Mouse (Mus musculus) myocyte (in vitro differentiated cells): ENCODE measurements around the gene Ttc19. TPM values are rescaled to one million over a fixed set of nuclear protein-coding genes. Genes with fewer than 3 reads are reported as not detected.

ENCODE experiments used
- H3K27me3 ChIP-seq: one replicate; pipeline ENCODE4 v1.6.1; 2011; ENCODE audit not compliant: control insufficient read depth, insufficient read depth, insufficient read length
- H3K36me3 ChIP-seq: one replicate; pipeline ENCODE4 v1.6.1; 2011; ENCODE audit not compliant: control insufficient read depth, insufficient read depth
- H3K4me2 ChIP-seq: one replicate; pipeline ENCODE4 v1.6.1; 2011; ENCODE audit warnings: low read depth, control low read depth
- H3K4me3 ChIP-seq: one replicate; pipeline ENCODE4 v1.5.1; 2011; ENCODE audit warnings: mild to moderate bottlenecking, control low read depth, moderate library complexity
- H3K79me2 ChIP-seq: one replicate; pipeline ENCODE4 v1.6.1; 2011; ENCODE audit not compliant: control insufficient read depth, insufficient read depth
- H3ac ChIP-seq: one replicate; pipeline ENCODE4 v1.6.1; 2011; ENCODE audit not compliant: control insufficient read depth, insufficient read length
- CEBPB ChIP-seq: IDR thresholded peaks from 2 replicates; pipeline ENCODE4 v1.6.1; 2011; ENCODE audit warnings: mild to moderate bottlenecking, moderate library complexity; ENCODE audit not compliant: poor library complexity, insufficient read depth, severe bottlenecking
- E2F4 ChIP-seq: IDR thresholded peaks from one replicate; pipeline ENCODE4 v1.6.1; 2011; ENCODE audit warnings: mild to moderate bottlenecking, control low read depth, moderate library complexity; ENCODE audit not compliant: insufficient read depth
- MAX ChIP-seq: IDR thresholded peaks from one replicate; pipeline ENCODE4 v1.6.1; 2011; ENCODE audit warnings: low read depth, mild to moderate bottlenecking, control low read depth
- MYOD1 ChIP-seq, 3 experiments: IDR thresholded peaks; one replicate each; pipeline ENCODE4 v1.6.1; 2011; ENCODE audit warnings: control low read depth in 2 of 3, low read depth in 2 of 3, mild to moderate bottlenecking in 2 of 3, moderate library complexity in 1 of 3; ENCODE audit not compliant: insufficient read length in 2 of 3, control insufficient read depth in 1 of 3
- MYOG ChIP-seq, 3 experiments: IDR thresholded peaks; one replicate each; pipeline ENCODE4 v1.6.1; 2011; ENCODE audit warnings: control low read depth in 2 of 3, low read depth in 2 of 3, mild to moderate bottlenecking in 2 of 3; ENCODE audit not compliant: insufficient read length in 2 of 3, control insufficient read depth in 1 of 3, insufficient read depth in 1 of 3
- POLR2A ChIP-seq: IDR thresholded peaks from one replicate; pipeline ENCODE4 v1.6.1; 2011; ENCODE audit warnings: low read depth, mild to moderate bottlenecking, control low read depth, moderate library complexity; ENCODE audit not compliant: insufficient read length
- POLR2AphosphoS2 ChIP-seq: IDR thresholded peaks from one replicate; pipeline ENCODE4 v1.6.1; 2011; ENCODE audit warnings: low read depth, control low read depth; ENCODE audit not compliant: insufficient read length
- REST ChIP-seq: IDR thresholded peaks from one replicate; pipeline ENCODE4 v1.6.1; 2011; ENCODE audit warnings: mild to moderate bottlenecking, control low read depth, moderate library complexity; ENCODE audit not compliant: insufficient read depth, insufficient read length
- SRF ChIP-seq: IDR thresholded peaks from one replicate; pipeline ENCODE4 v1.6.1; 2011; ENCODE audit warnings: low read depth; ENCODE audit not compliant: control insufficient read depth, insufficient read length
- TCF12 ChIP-seq: IDR thresholded peaks from one replicate; pipeline ENCODE4 v1.6.1; 2011; ENCODE audit warnings: mild to moderate bottlenecking, control low read depth; ENCODE audit not compliant: poor library complexity, insufficient read depth, severe bottlenecking
- TCF3 ChIP-seq: IDR thresholded peaks from one replicate; pipeline ENCODE4 v1.6.1; 2011; ENCODE audit warnings: low read depth, control low read depth; ENCODE audit not compliant: insufficient read length
- USF1 ChIP-seq: IDR thresholded peaks from one replicate; pipeline ENCODE4 v1.6.1; 2011; ENCODE audit warnings: low read depth, mild to moderate bottlenecking, control low read depth, moderate library complexity
- polyA plus RNA-seq: library from polyadenylated mRNA; unstranded; fragments of >200 nt; fragmentation: generic; extraction: Trizol; gene quantifications from one replicate; pipeline ENCODE4 v1.2.1, GENCODE M21; 2012; ENCODE audit warnings: missing spikeins

Gene Ttc19
- polyA plus RNA-seq, 1 experiment: 9.4 TPM

DNA sequence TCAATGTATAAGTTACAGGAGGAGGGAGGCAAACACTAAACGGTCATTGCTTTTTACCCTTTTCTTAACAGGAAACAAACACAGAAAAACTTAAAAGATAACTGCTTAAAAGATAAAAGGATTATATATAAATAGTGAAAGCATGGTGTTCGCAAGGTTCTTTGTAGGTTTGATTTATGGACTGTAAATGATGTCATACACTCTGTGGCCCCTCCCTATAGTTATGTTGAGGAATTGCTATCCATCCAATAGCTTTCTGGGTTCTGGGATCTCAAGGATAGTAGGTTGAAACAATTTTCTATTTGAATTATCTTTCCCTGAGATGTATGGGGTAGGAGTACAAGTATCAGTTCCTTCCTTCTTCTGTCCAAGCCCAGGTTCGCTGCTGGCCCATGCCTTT is 38.8 kb downstream of the Ttc19 start:
- no peaks in the 10 kb centered on the region for H3K79me2 ChIP-seq
- TF ChIP-seq TCF12: no peak
- no peak for TF ChIP-seq SRF
- no peak for TF ChIP-seq MYOG (IDR thresholded peaks at IDR 0.05; ENCODE audit: control insufficient read depth in 1 of 3, insufficient read depth in 1 of 3, insufficient read length in 2 of 3, low read depth in 2 of 3)
- TF ChIP-seq REST: no peak
- TF ChIP-seq MYOD1 (IDR thresholded peaks at IDR 0.05; ENCODE audit: control insufficient read depth in 1 of 3, insufficient read length in 2 of 3, low read depth in 2 of 3): no peak
- TF ChIP-seq POLR2AphosphoS2: no peak
- no peak for TF ChIP-seq CEBPB
- no peak for TF ChIP-seq POLR2A
- no peak for TF ChIP-seq TCF3
- no peak for TF ChIP-seq MAX
- no peak for TF ChIP-seq USF1
- TF ChIP-seq E2F4: no peak
- H3K4me2 ChIP-seq: no peak overlapping the region
- peaks cover 87% of the 10 kb centered on the region for H3K36me3 ChIP-seq
- no peaks in the 10 kb centered on the region for H3K27me3 ChIP-seq
- no peak overlapping the region for H3ac ChIP-seq
- H3K4me3 ChIP-seq: no peak overlapping the region

DNA sequence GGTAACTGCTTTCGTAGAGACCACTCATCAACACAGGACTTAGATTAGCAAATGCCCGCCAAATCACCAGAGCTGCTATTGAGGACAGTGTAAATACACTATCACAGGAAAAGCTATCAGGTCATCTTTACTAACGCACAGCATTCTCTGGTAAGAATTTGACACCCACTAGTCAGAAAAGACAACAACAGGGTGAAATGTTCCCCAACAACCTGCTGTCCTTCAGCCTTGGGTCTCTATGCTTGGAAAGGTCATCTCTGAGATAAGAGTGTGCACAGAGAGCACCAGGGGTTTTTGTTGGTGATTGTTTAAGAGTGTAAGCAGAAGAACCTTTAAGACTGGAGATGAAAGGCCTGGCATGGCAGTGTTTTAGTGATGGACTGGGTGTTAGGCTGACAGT is 42.4 kb downstream of the Ttc19 start:
- H3K79me2 ChIP-seq: no peaks in the 10 kb centered on the region
- no peak overlapping the region for H3ac ChIP-seq
- H3K4me3 ChIP-seq: no peak overlapping the region
- TF ChIP-seq MAX: no peak
- no peak for TF ChIP-seq POLR2AphosphoS2
- TF ChIP-seq MYOD1 (IDR thresholded peaks at IDR 0.05; ENCODE audit: control insufficient read depth in 1 of 3, insufficient read length in 2 of 3, low read depth in 2 of 3): no peak
- no peak for TF ChIP-seq E2F4
- no peak for TF ChIP-seq REST
- TF ChIP-seq TCF12: no peak
- TF ChIP-seq USF1: no peak
- no peak for TF ChIP-seq MYOG (IDR thresholded peaks at IDR 0.05; ENCODE audit: control insufficient read depth in 1 of 3, insufficient read depth in 1 of 3, insufficient read length in 2 of 3, low read depth in 2 of 3)
- no peak overlapping the region for H3K4me2 ChIP-seq
- H3K36me3 ChIP-seq: peaks cover 97% of the 10 kb centered on the region
- H3K27me3 ChIP-seq: no peaks in the 10 kb centered on the region

GRCm38 (mm10) chr11:62331141-62331540 is 49.9 kb downstream of the Ttc19 start:
- H3K79me2 ChIP-seq: no peaks in the 10 kb centered on the region
- H3K4me2 ChIP-seq: no peak overlapping the region
- H3K36me3 ChIP-seq: peaks cover 88% of the 10 kb centered on the region
- TF ChIP-seq MYOG (IDR thresholded peaks at IDR 0.05; ENCODE audit: control insufficient read depth in 1 of 3, insufficient read depth in 1 of 3, insufficient read length in 2 of 3, low read depth in 2 of 3): no peak
- no peak for TF ChIP-seq SRF
- no peak for TF ChIP-seq MYOD1 (IDR thresholded peaks at IDR 0.05; ENCODE audit: control insufficient read depth in 1 of 3, insufficient read length in 2 of 3, low read depth in 2 of 3)
- TF ChIP-seq TCF3: no peak
- TF ChIP-seq REST: no peak
- no peaks in the 10 kb centered on the region for H3K27me3 ChIP-seq
- H3K4me3 ChIP-seq: no peak overlapping the region
- no peak overlapping the region for H3ac ChIP-seq

- Histone ChIP-seq H3K36me3 (peaks cover 88% of the 10 kb centered on the region), H3K4me2 (no peak overlapping the region), H3K4me3 (no peak overlapping the region), H3ac (no peak overlapping the region), H3K27me3 (no peaks in the 10 kb centered on the region), H3K79me2 (no peaks in the 10 kb centered on the region)
- TF ChIP-seq REST (no peak), E2F4 (no peak), TCF3 (no peak), POLR2AphosphoS2 (no peak), MYOD1 (IDR thresholded peaks at IDR 0.05; ENCODE audit: control insufficient read depth in 1 of 3, insufficient read length in 2 of 3, low read depth in 2 of 3) (no peak), TCF12 (no peak), MAX (no peak), POLR2A (no peak), MYOG (IDR thresholded peaks at IDR 0.05; ENCODE audit: control insufficient read depth in 1 of 3, insufficient read depth in 1 of 3, insufficient read length in 2 of 3, low read depth in 2 of 3) (no peak), CEBPB (no peak), USF1 (no peak), SRF (no peak)
Observed at GRCm38 (mm10) chr11:62332228-62332627, 51.0 kb downstream of the Ttc19 start.

DNA sequence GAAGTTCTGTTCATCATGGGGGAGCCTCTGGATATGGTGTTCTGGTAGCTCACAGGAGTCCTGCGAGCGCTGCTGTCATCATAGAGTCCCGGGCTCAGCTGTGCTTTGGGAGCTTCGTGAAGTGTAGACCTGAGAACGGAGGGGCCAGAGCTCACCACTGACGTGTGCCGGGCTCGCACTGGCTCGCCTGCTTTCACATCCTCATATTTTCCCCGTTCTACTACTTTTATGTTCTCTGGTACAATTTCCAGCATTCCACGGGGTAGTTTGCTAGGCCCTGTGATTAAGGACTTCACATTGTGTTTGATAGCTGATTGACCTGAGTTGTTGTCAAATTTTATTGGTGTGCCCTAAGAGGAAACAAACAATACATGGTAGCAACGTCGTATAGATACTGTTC is 61.7 kb downstream of the Ttc19 start:
- H3K4me3 ChIP-seq: no peak overlapping the region
- no peaks in the 10 kb centered on the region for H3K79me2 ChIP-seq
- no peak overlapping the region for H3ac ChIP-seq
- no peak for TF ChIP-seq TCF3
- TF ChIP-seq SRF: no peak
- no peak for TF ChIP-seq POLR2A
- TF ChIP-seq MAX: no peak
- TF ChIP-seq MYOG (IDR thresholded peaks at IDR 0.05; ENCODE audit: control insufficient read depth in 1 of 3, insufficient read depth in 1 of 3, insufficient read length in 2 of 3, low read depth in 2 of 3): no peak
- TF ChIP-seq REST: no peak
- TF ChIP-seq USF1: no peak
- no peak for TF ChIP-seq CEBPB
- no peak for TF ChIP-seq TCF12
- no peak for TF ChIP-seq E2F4
- TF ChIP-seq POLR2AphosphoS2: no peak
- no peak overlapping the region for H3K4me2 ChIP-seq
- H3K36me3 ChIP-seq: peaks cover 57% of the 10 kb centered on the region
- no peaks in the 10 kb centered on the region for H3K27me3 ChIP-seq
